Mouse (Mus musculus) stomach, embryonic 15.5 days (tissue): Measurements from ENCODE around the gene Pak1. TPM values are rescaled to one million over a fixed set of nuclear protein-coding genes. Genes with fewer than 3 reads are reported as not detected.

Experiments used
- ATAC-seq: fragments of 200-750 bp; cut with Nextera tagmentation; 2 replicates; pipeline ENCODE4 v1.8.0; 2017; ENCODE audit warnings: low read depth, moderate number of reproducible peaks, moderate TSS enrichment; ENCODE audit not compliant: insufficient read depth, low FRiP score
- H3K27ac ChIP-seq: fragments of 300-500 bp; sonication (generic); 2 replicates; pipeline ENCODE4 v1.5.1; 2015; ENCODE audit warnings: mild to moderate bottlenecking, inconsistent platforms
- H3K27me3 ChIP-seq: fragments of 300-500 bp; sonication (generic); replicated peaks from 2 replicates; pipeline ENCODE4 v1.6.1; 2015; ENCODE audit warnings: inconsistent platforms
- H3K36me3 ChIP-seq: fragments of 300-500 bp; sonication (generic); 2 replicates; pipeline ENCODE4 v1.6.1; 2015; ENCODE audit warnings: inconsistent platforms
- H3K4me1 ChIP-seq: fragments of 300-500 bp; sonication (generic); 2 replicates; pipeline ENCODE4 v1.6.1; 2015; ENCODE audit warnings: inconsistent platforms
- H3K4me2 ChIP-seq: fragments of 300-500 bp; sonication (generic); 2 replicates; pipeline ENCODE4 v1.6.1; 2015; ENCODE audit warnings: mild to moderate bottlenecking, inconsistent platforms
- H3K4me3 ChIP-seq: fragments of 300-500 bp; sonication (generic); replicated peaks from 2 replicates; pipeline ENCODE4 v1.5.1; 2015; ENCODE audit warnings: inconsistent platforms
- H3K9ac ChIP-seq: fragments of 300-500 bp; sonication (generic); 2 replicates; pipeline ENCODE4 v1.6.1; 2015; ENCODE audit warnings: inconsistent platforms
- H3K9me3 ChIP-seq: fragments of 300-500 bp; sonication (generic); 2 replicates; pipeline ENCODE4 v1.6.1; 2016; ENCODE audit warnings: inconsistent platforms
- WGBS: fragments of 180-500 bp; shearing (Covaris S2); methylation state at CpG from one replicate; pipeline ENCODE4 v1.1.7; 2015; 5-methylcytosine and 5-hydroxymethylcytosine counted together
- polyA plus RNA-seq: library from polyadenylated mRNA; unstranded; fragments of >200 nt; fragmentation: Nextera tagmentation; extraction: Ambion mirVana; gene quantifications from 2 replicates; pipeline ENCODE4 v1.2.1, GENCODE M21; 2015

Gene Pak1
- polyA plus RNA-seq, 1 experiment from 2014 or later, result 27.2 TPM

DNA sequence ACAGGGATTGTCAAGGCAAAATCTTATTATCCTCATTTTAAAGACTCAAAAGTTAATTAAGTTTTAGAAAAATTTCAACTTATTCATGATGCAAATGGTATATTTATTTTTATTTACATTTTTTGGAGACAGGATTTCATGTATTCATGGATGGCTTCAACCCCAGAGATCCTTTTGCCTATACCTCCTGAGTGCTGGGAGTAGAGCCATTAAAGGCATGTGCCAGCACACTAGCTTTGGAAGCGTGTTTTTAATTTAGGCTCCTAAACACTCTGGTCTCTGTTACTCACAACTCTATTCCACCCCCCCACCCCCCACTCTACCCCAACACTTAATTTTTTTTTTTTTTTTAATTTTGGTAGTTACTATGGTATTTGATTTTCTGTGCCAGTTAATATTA lies 80.4 kb downstream of the Pak1 start:
- Histone ChIP-seq H3K36me3 (no peaks in the 10 kb centered on the region), H3K27me3 (no peaks in the 10 kb centered on the region), H3K9ac (no peak overlapping the region), H3K27ac (no peak overlapping the region), H3K4me3 (no peak overlapping the region), H3K4me1 (no peaks in the 10 kb centered on the region), H3K4me2 (no peak overlapping the region), H3K9me3 (no peaks in the 10 kb centered on the region)
- 93% methylated on average over 1 of the region's 1 CpGs for whole genome bisulfite sequencing
- no peak for ATAC-seq

DNA sequence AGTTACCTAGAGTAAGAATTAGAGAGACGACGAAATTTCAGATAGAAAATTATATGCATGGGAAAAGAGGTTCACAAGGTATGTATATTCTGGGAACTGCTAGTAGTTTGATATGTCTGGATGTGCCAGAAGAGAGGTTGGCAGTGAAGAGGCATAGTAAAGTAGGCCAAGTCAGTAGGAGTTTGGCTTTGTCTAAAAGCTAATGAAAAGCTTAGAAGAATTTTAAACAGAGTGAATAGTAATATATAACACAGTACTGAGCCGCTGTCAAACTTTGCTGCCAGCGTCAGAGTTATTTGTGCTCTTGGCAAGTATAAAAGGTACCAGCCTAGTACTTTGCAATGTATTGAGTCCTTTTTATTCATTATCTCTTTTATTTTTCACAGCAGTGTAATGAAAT lies 84.1 kb downstream of the Pak1 start:
- Histone ChIP-seq H3K27ac (no peak overlapping the region), H3K4me1 (no peaks in the 10 kb centered on the region), H3K4me3 (no peak overlapping the region), H3K9me3 (no peaks in the 10 kb centered on the region), H3K9ac (no peak overlapping the region), H3K36me3 (no peaks in the 10 kb centered on the region), H3K27me3 (no peaks in the 10 kb centered on the region), H3K4me2 (no peak overlapping the region)
- no peak for ATAC-seq
- 85% methylated on average over 4 of the region's 4 CpGs for WGBS

DNA sequence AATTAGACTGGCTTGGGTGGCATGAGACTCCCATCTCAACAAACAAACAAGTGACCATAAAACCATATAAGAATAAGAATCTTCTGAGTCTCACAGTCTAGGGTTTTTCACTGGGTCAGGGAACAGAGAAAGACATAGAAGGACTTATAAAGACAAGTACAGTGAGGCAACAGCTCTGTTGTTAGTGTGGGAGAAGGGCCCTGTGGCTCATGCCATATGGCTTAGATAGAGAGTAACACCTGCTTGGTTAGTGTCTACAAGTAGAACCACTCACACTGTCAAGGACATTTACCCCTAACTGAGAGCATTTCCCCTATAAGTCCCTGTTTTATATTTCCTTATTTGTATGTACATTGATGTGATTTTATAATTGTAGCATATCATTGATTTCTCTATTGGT lies 85.0 kb downstream of the Pak1 start:
- H3K4me1 ChIP-seq, result no peaks in the 10 kb centered on the region
- no peaks in the 10 kb centered on the region for H3K27me3 ChIP-seq
- no peak overlapping the region for H3K27ac ChIP-seq
- H3K36me3 ChIP-seq, result no peaks in the 10 kb centered on the region
- H3K4me2 ChIP-seq, result no peak overlapping the region
- H3K9me3 ChIP-seq, result no peaks in the 10 kb centered on the region
- no peak overlapping the region for H3K9ac ChIP-seq
- no peak overlapping the region for H3K4me3 ChIP-seq
- ATAC-seq, result no peak

DNA sequence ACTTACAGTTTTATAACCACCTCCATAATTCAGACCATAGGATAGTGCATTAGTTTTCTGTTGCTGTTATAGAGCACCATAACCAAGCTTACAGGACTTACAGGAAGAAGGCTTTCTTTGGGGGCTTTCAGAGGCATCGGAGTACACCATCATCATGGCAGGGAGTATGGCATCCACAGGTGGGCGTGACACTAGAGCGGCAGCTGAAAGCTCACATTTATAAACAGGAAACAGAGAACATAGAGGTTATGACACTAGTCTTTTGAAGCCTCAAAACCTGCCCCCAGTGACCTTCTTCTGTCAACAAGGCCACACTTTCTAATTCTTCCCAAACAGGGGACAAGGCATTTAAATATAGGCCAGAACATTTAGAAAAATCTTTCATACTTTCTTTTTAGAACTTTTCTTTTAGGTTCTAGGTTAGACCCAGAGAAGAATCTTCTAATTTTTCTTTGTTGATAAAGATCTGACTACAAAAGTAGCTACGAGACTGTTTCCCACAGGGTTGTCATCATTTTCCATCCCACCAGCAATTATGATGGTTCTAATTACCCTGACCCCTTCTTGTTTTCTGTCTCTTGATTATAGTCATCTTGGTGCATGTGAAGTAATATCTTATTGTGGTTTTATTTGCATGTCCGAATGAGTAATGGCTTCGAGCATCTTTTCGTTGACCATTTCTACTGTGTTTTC lies 89.7 kb downstream of the Pak1 start:
- no peak for ATAC-seq
- Histone ChIP-seq H3K4me3 (no peak overlapping the region), H3K9ac (no peak overlapping the region), H3K27ac (no peak overlapping the region), H3K9me3 (no peaks in the 10 kb centered on the region), H3K4me2 (no peak overlapping the region), H3K36me3 (no peaks in the 10 kb centered on the region), H3K27me3 (no peaks in the 10 kb centered on the region), H3K4me1 (no peaks in the 10 kb centered on the region)
- 79% methylated on average over 7 of the region's 7 CpGs for WGBS

DNA sequence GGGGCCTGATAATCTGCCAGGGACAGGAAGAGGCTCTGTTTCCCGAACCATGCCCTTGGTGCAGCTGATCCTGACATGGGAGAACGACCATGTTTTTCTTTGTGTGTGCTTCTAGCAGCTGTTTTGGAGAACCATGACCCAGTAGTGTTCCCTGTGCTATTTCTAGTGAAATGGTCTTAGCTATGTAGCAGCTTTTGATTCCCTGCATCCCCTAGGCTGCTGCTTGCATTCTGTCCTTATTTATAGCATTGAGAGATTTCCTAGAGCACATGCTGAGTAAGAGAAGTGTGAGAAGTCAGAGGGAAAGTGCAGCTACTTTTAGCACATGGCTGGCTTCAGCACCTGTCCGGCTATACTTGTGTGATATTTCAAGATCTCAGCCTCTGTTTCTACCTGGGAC lies 123.3 kb downstream of the Pak1 start:
- Histone ChIP-seq H3K27me3 (no peaks in the 10 kb centered on the region), H3K4me1 (no peaks in the 10 kb centered on the region), H3K36me3 (no peaks in the 10 kb centered on the region), H3K9me3 (no peaks in the 10 kb centered on the region), H3K4me2 (no peak overlapping the region), H3K4me3 (no peak overlapping the region), H3K27ac (no peak overlapping the region), H3K9ac (no peak overlapping the region)
- WGBS, result 72% methylated on average over 3 of the region's 3 CpGs
- ATAC-seq, result no peak

DNA sequence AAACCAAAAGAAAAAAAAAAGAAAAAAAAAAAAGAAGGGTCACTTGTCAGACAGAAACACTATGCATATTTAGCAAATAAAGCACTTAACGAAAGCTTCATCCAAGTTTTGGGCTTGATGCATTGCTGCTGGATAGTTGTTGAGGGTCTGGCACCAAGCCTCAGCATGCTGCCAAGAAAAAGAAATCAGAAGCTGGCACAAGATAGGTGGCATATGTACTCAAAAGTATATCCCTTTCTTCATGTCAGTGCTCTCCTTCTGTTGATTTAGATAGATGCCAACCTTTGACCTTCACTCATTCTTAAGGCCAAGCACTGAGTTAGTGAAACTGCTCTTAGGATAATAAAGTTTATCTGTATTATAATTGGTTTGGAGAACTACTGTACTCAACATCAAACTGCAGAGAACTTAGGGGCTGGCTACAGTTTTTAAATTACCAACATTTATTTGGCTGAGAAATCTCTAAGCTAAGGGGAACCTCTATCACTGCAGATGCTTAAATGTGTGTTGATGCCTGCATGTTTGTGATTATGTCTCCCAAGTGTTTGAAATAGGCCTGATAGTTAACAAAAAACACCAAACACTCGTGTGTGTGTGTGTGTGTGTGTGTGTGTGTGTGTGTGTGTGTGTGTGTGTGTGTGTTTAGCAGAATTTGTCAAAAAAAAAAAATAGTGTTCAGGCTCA lies 126.6 kb downstream of the Pak1 start:
- H3K4me2 ChIP-seq, result no peak overlapping the region
- 59% methylated on average over 2 of the region's 2 CpGs for WGBS
- H3K9me3 ChIP-seq, result no peaks in the 10 kb centered on the region
- no peak for ATAC-seq
- H3K9ac ChIP-seq, result no peak overlapping the region
- no peak overlapping the region for H3K4me3 ChIP-seq
- H3K36me3 ChIP-seq, result no peaks in the 10 kb centered on the region
- no peaks in the 10 kb centered on the region for H3K4me1 ChIP-seq
- no peaks in the 10 kb centered on the region for H3K27me3 ChIP-seq
- H3K27ac ChIP-seq, result no peak overlapping the region

DNA sequence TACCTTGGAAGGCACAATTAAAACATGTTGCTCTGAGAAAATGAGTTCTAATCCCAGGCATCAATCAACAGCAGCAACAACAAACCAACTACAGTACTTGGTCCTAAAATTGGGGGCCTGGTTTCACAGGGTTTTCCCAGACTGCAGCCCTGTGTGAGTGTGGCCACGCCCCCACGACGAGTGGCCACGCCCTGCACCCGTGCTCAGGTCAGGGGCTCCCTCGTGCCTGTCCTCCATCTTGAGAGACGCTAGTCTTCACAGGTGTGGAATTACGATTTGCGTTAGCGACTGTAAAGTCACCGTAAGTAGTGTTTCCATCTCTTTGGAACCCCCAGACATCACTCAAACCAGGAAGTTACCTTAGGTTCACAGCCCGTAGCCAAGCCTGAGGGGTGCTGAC lies 131.4 kb downstream of the Pak1 start, which contains the start of gene Gdpd4:
Gene Gdpd4, plus strand, starts transcription at position 214 of the 400 bp plus-strand sequence.
- Histone ChIP-seq H3K4me2 (no peak within 1 kb of the TSS), H3K4me1 (no peaks in the 10 kb centered on the region), H3K9ac (no peak within 1 kb of the TSS), H3K27ac (no peak within 1 kb of the TSS), H3K36me3 (no peaks in the 10 kb centered on the region), H3K9me3 (no peaks in the 10 kb centered on the region), H3K4me3 (no peak within 1 kb of the TSS), H3K27me3 (no peaks in the 10 kb centered on the region)
- no peak for ATAC-seq
- WGBS, result 77% methylated on average over 12 of the region's 12 CpGs

DNA sequence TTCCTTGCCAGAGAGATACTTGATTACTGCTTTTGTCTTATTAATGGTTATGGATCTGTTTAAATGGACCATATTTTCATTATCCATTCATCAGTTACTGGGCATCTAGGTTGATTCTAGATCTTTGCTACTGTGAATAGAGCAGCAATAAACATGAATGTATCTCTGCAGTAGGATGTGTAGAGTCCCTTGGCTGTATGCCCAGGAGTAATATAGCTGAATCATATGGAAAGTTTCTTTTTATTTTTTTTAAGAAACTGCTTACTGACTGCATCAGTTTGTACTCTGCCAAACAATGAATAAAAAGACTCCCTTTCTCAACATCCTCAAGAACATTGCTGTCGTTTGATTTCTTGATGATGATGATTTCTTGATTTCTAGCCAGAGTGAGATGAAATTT lies 137.5 kb downstream of the Pak1 start:
- no peaks in the 10 kb centered on the region for H3K4me1 ChIP-seq
- no peaks in the 10 kb centered on the region for H3K9me3 ChIP-seq
- H3K36me3 ChIP-seq, result no peaks in the 10 kb centered on the region
- 43% methylated on average over 1 of the region's 1 CpGs for WGBS
- H3K4me2 ChIP-seq, result no peak overlapping the region
- no peaks in the 10 kb centered on the region for H3K27me3 ChIP-seq
- ATAC-seq, result no peak
- H3K9ac ChIP-seq, result no peak overlapping the region
- H3K27ac ChIP-seq, result no peak overlapping the region
- H3K4me3 ChIP-seq, result no peak overlapping the region

DNA sequence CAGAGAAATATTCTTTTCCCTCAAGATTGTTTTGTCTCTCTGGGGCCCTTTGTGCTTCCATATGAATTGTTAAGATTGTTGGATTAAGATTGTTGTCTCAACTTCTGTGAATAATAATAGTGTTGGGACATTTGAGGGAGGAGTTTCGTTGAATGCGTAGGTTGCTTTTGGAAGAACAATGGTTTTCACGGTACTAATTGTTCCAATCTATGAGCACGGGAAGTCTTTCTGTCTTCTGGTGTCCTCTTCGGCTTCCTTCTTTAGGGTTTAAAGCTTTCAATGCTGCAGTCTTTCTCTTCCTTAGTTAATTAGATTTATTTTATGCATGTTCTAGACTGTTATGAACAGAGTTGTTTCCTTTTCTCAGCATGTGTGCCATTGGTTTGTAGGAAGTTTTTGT lies 138.6 kb downstream of the Pak1 start:
- no peak for ATAC-seq
- no peaks in the 10 kb centered on the region for H3K27me3 ChIP-seq
- H3K9ac ChIP-seq, result no peak overlapping the region
- H3K4me3 ChIP-seq, result no peak overlapping the region
- 89% methylated on average over 5 of the region's 5 CpGs for WGBS
- H3K4me1 ChIP-seq, result no peaks in the 10 kb centered on the region
- no peak overlapping the region for H3K4me2 ChIP-seq
- H3K36me3 ChIP-seq, result no peaks in the 10 kb centered on the region
- H3K9me3 ChIP-seq, result no peaks in the 10 kb centered on the region
- no peak overlapping the region for H3K27ac ChIP-seq

DNA sequence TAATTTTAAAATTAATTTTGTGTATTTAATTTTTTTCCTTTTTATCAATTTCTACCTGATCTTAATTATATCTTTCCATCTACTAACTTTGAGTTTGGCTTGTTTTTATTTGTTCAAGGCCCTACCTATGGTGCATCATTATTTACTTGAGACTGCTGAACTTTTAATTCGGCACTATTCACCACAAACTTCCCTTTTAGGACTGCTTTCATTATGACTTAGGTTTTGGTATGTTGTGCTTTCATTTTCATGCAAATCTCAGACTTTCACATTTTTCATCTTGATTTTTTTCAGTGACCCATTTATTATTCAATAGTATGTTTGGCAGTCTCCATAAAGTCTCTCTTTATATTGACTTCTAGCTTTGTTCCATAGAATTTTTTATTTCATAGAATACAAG lies 156.1 kb downstream of the Pak1 start:
- 79% methylated on average over 1 of the region's 1 CpGs for WGBS
- ATAC-seq, result no peak
- Histone ChIP-seq H3K9ac (no peak overlapping the region), H3K4me1 (no peaks in the 10 kb centered on the region), H3K36me3 (no peaks in the 10 kb centered on the region), H3K4me3 (no peak overlapping the region), H3K27me3 (no peaks in the 10 kb centered on the region), H3K9me3 (no peaks in the 10 kb centered on the region), H3K27ac (no peak overlapping the region), H3K4me2 (no peak overlapping the region)
